Mouse (Mus musculus) hindbrain, embryonic 14.5 days (tissue): ENCODE measurements at regions not wholly inside any gene's neighbourhood (a gene's known extent, or its start where the extent isn't known, plus 50 kb on each side); places are given as distances from the start of the nearest gene placed in this dataset.

Source experiments
- ATAC-seq: fragments of 200-750 bp; cut with Nextera tagmentation; 2 replicates; pipeline ENCODE4 v1.8.0; 2017; ENCODE audit warnings: moderate number of reproducible peaks, mild to moderate bottlenecking, moderate TSS enrichment, moderate library complexity; ENCODE audit not compliant: low FRiP score
- DNase-seq: peaks from one replicate; pipeline ENCODE4 v3.0.0-alpha.2; 2015; ENCODE audit warnings: low spot score
- H3K27ac ChIP-seq: fragments of 300-500 bp; sonication (generic); 2 replicates; pipeline ENCODE4 v1.5.1; 2014; ENCODE audit warnings: mild to moderate bottlenecking, moderate library complexity
- H3K27me3 ChIP-seq: fragments of 300-500 bp; sonication (generic); 2 replicates; pipeline ENCODE4 v1.6.1; 2014; ENCODE audit warnings: mild to moderate bottlenecking, low read length, mixed read lengths; ENCODE audit not compliant: control insufficient read depth, insufficient read depth
- H3K36me3 ChIP-seq: fragments of 300-500 bp; sonication (generic); replicated peaks from 2 replicates; pipeline ENCODE4 v1.6.1; 2014; ENCODE audit not compliant: control insufficient read depth, insufficient read depth
- H3K4me1 ChIP-seq: fragments of 300-500 bp; sonication (generic); replicated peaks from 2 replicates; pipeline ENCODE4 v1.6.1; 2014; ENCODE audit warnings: antibody characterized with exemption, low read length, mixed read lengths; ENCODE audit not compliant: control insufficient read depth, insufficient read depth
- H3K4me2 ChIP-seq: fragments of 300-500 bp; sonication (generic); replicated peaks from 2 replicates; pipeline ENCODE4 v1.6.1; 2014; ENCODE audit warnings: mild to moderate bottlenecking, moderate library complexity
- H3K4me3 ChIP-seq: fragments of 300-500 bp; sonication (generic); replicated peaks from 2 replicates; pipeline ENCODE4 v1.5.1; 2014; ENCODE audit warnings: mild to moderate bottlenecking, low read length
- H3K9ac ChIP-seq: fragments of 300-500 bp; sonication (generic); 2 replicates; pipeline ENCODE4 v1.6.1; 2014
- H3K9me3 ChIP-seq: fragments of 300-500 bp; sonication (generic); 2 replicates; pipeline ENCODE4 v1.6.1; 2016; ENCODE audit warnings: low read length; ENCODE audit not compliant: control insufficient read depth
- WGBS: fragments of 180-500 bp; shearing (Covaris S2); extraction: QIAGEN DNeasy Blood & Tissue Kit; methylation state at CpG from one replicate; pipeline ENCODE4 v1.1.7; 2014; 5-methylcytosine and 5-hydroxymethylcytosine counted together

- no peak for ATAC-seq
Observed at GRCm38 (mm10) chr1:73754928-73755327, 369.3 kb downstream of the Tns1 start.

GRCm38 (mm10) chr1:73753157-73753556 is 371.1 kb downstream of the Tns1 start:
- 96% methylated on average over 2 of the region's 2 CpGs for WGBS
- no peak overlapping the region for H3K4me2 ChIP-seq
- H3K4me1 ChIP-seq = no peaks in the 10 kb centered on the region
- no peaks in the 10 kb centered on the region for H3K36me3 ChIP-seq
- no peak overlapping the region for H3K9ac ChIP-seq
- no peaks in the 10 kb centered on the region for H3K9me3 ChIP-seq
- DNase-seq (no peak), ATAC-seq (no peak)
- H3K27me3 ChIP-seq = no peaks in the 10 kb centered on the region
- no peak overlapping the region for H3K4me3 ChIP-seq
- no peak overlapping the region for H3K27ac ChIP-seq

More at GRCm38 (mm10) chr1:73754928-73755327, 369.3 kb downstream of the Tns1 start:
- Histone ChIP-seq H3K36me3 (no peaks in the 10 kb centered on the region), H3K4me2 (no peak overlapping the region), H3K9ac (no peak overlapping the region), H3K9me3 (no peaks in the 10 kb centered on the region), H3K27ac (no peak overlapping the region), H3K4me1 (no peaks in the 10 kb centered on the region), H3K4me3 (no peak overlapping the region), H3K27me3 (no peaks in the 10 kb centered on the region)
- 30% methylated on average over 2 of the region's 2 CpGs for WGBS
- no peak for DNase-seq

- H3K27ac ChIP-seq = no peak overlapping the region
- DNase-seq (no peak), ATAC-seq (no peak)
- no peaks in the 10 kb centered on the region for H3K9me3 ChIP-seq
- H3K27me3 ChIP-seq = no peaks in the 10 kb centered on the region
- H3K36me3 ChIP-seq = no peaks in the 10 kb centered on the region
- peaks cover 7% of the 10 kb centered on the region; the same call in 1 of the 2 replicates for H3K4me1 ChIP-seq
- no peak overlapping the region for H3K4me3 ChIP-seq
- H3K9ac ChIP-seq = no peak overlapping the region
- no peak overlapping the region for H3K4me2 ChIP-seq
Observed at GRCm38 (mm10) chr1:73748702-73749101, 375.5 kb downstream of the Tns1 start.

DNA sequence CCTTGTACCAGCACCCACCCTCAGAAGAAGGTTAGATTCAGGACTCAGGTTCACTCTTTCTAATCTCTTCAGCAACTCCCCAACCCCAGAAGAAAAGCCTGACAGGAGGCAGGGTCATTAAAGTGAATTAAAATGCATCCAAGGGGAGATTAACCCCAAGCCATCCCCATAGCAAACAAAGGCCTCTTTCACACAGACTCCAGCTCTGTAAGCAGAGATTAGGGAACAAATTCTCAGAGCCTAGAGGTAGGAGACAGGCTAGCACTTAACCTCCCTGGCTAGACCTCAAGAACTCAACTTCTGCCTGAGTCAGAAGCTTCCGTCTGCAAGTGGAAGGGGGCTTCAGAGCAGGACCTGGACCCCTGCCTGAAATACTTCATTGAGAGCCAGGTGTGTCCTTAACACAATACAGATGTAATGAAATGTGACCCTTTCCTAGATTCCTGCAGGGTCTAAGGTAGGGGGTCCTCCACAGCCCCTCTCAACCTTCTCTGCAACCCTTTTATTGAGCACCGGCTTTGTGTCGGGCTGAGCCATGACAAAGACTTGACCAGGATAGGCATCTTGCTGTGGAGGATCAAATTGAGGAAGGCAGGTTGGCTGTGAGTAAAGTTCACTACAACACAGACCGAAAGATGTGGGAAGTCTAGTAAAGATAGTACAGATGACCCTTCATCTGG is 379.6 kb downstream of the Tns1 start:
- H3K4me2 ChIP-seq = no peak overlapping the region
- peaks cover 11% of the 10 kb centered on the region; the same call in 1 of the 2 replicates for H3K4me1 ChIP-seq
- no peak overlapping the region for H3K4me3 ChIP-seq
- H3K27ac ChIP-seq = 0 out of 2 replicates have a peak overlapping the region, but pooled peaks have one; percentile 2
- no peaks in the 10 kb centered on the region for H3K9me3 ChIP-seq
- H3K36me3 ChIP-seq = no peaks in the 10 kb centered on the region
- WGBS = 55% methylated on average over 4 of the region's 4 CpGs
- DNase-seq = no peak
- no peaks in the 10 kb centered on the region for H3K27me3 ChIP-seq
- ATAC-seq = peak; percentile 51; the same call in 1 of the 2 replicates
- H3K9ac ChIP-seq = no peak overlapping the region

GRCm38 (mm10) chr1:73743737-73744554 is 380.3 kb downstream of the Tns1 start:
- H3K9me3 ChIP-seq = no peaks in the 10 kb centered on the region
- no peak overlapping the region for H3K4me2 ChIP-seq
- H3K9ac ChIP-seq = no peak overlapping the region
- no peaks in the 10 kb centered on the region for H3K36me3 ChIP-seq
- peak; percentile 46 for DNase-seq
- 20% methylated on average over 6 of the region's 6 CpGs for WGBS
- H3K4me1 ChIP-seq = peaks cover 11% of the 10 kb centered on the region; the same call in 1 of the 2 replicates
- H3K27ac ChIP-seq = peak overlapping the region; percentile 2; the same call in 1 of the 2 replicates
- peak; percentile 71; the same call in 1 of the 2 replicates for ATAC-seq
- H3K27me3 ChIP-seq = no peaks in the 10 kb centered on the region
- no peak overlapping the region for H3K4me3 ChIP-seq

DNA sequence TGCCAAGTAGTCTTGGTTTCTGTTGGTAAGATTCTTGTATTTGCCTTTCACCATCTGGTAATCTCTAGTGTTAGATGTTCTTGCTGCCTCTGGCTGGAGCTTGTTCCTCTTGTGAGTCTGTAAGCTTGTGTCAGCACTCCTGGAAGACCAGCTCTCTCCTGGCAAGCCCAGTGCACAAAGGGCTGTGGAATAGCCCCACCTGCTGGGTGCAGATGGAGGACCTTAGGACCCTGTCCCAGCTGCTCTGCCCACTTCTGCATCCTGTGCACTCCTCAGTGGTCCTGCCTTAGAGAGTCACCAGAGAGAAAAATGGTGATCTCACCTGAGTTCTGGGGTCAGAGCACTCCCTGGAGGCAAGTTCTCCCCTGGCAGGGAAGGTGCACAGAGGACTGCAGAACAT is 387.2 kb downstream of the Tns1 start:
- DNase-seq = no peak
- Histone ChIP-seq H3K4me2 (no peak overlapping the region), H3K9me3 (no peaks in the 10 kb centered on the region), H3K27me3 (no peaks in the 10 kb centered on the region), H3K4me3 (no peak overlapping the region), H3K4me1 (no peaks in the 10 kb centered on the region), H3K27ac (no peak overlapping the region), H3K9ac (no peak overlapping the region), H3K36me3 (no peaks in the 10 kb centered on the region)
- no peak for ATAC-seq

GRCm38 (mm10) chr1:73728377-73728776 is 395.9 kb downstream of the Tns1 start:
- no peaks in the 10 kb centered on the region for H3K4me1 ChIP-seq
- WGBS = 94% methylated on average over 1 of the region's 1 CpGs
- H3K36me3 ChIP-seq = no peaks in the 10 kb centered on the region

GRCm38 (mm10) chr1:73727781-73728180 is 396.5 kb downstream of the Tns1 start:
- Histone ChIP-seq H3K4me1 (no peaks in the 10 kb centered on the region), H3K36me3 (no peaks in the 10 kb centered on the region), H3K4me2 (no peak overlapping the region), H3K9me3 (no peaks in the 10 kb centered on the region), H3K4me3 (no peak overlapping the region), H3K27ac (no peak overlapping the region), H3K27me3 (no peaks in the 10 kb centered on the region), H3K9ac (no peak overlapping the region)
- DNase-seq = no peak
- no peak for ATAC-seq

More at GRCm38 (mm10) chr1:73728377-73728776, 395.9 kb downstream of the Tns1 start:
- Histone ChIP-seq H3K27me3 (no peaks in the 10 kb centered on the region), H3K27ac (no peak overlapping the region), H3K9ac (no peak overlapping the region), H3K4me2 (no peak overlapping the region), H3K9me3 (no peaks in the 10 kb centered on the region), H3K4me3 (no peak overlapping the region)
- no peak for DNase-seq
- ATAC-seq = no peak

GRCm38 (mm10) chr1:73726658-73727057 is 397.6 kb downstream of the Tns1 start:
- no peaks in the 10 kb centered on the region for H3K27me3 ChIP-seq
- no peaks in the 10 kb centered on the region for H3K4me1 ChIP-seq
- no peak for ATAC-seq
- H3K36me3 ChIP-seq = no peaks in the 10 kb centered on the region
- no peak overlapping the region for H3K27ac ChIP-seq
- no peak overlapping the region for H3K9ac ChIP-seq
- 84% methylated on average over 2 of the region's 2 CpGs for WGBS
- H3K4me3 ChIP-seq = no peak overlapping the region
- no peak for DNase-seq
- no peaks in the 10 kb centered on the region for H3K9me3 ChIP-seq
- no peak overlapping the region for H3K4me2 ChIP-seq
